8 mouse cellular contexts compared by ENCODE assay signal in genomic region chr8:61387501-61387963, GRCm38 (mm10).
DNase-seq lines count a peak whose midpoint lies in the region; ATAC-seq and TF ChIP-seq lines count a peak whose summit lies in the region.

No protein-coding gene starts in this region.

- TF ChIP-seq EP300 in stomach, postnatal 0 days (optimal IDR thresholded peaks at IDR 0.05) = no peak
- peak; percentile 6; the same call in 1 of the 2 replicates for TF ChIP-seq EP300 in lung, postnatal 0 days (IDR thresholded peaks at IDR 0.05)

- no peak for ATAC-seq in stomach, embryonic 14.5 days (ENCODE audit: insufficient number of reproducible peaks, insufficient read depth, low FRiP score, low read depth)
- no peak for ATAC-seq in stomach, postnatal 0 days (ENCODE audit: low FRiP score, low TSS enrichment)
- ATAC-seq in forebrain, embryonic 15.5 days (replicated peaks) = peak; percentile 42
- peak; percentile 41 for ATAC-seq in lung, postnatal 0 days

- DNase-seq in stomach, postnatal 0 days (ENCODE audit: low spot score) = no peak
- peak; percentile 79 for DNase-seq in lung, postnatal 0 days (ENCODE audit: low spot score)
- peak; percentile 58 for DNase-seq in yolk sac, embryonic 10.5 days (ENCODE audit: low spot score)
- DNase-seq in gastrocnemius, postnatal 10 days = no peak
- no peak for DNase-seq in layer of hippocampus, postnatal 10 days (ENCODE audit: low spot score in 2 of 2)
- no peak for DNase-seq in gastrocnemius, postnatal 4 days (ENCODE audit: low spot score in 2 of 2)

- WGBS in stomach, embryonic 14.5 days = 48% methylated on average over 6 of the region's 6 CpGs
- WGBS in stomach, postnatal 0 days = 64% methylated on average over 6 of the region's 6 CpGs
- 15% methylated on average over 6 of the region's 6 CpGs for WGBS in forebrain, embryonic 15.5 days
- 34% methylated on average over 6 of the region's 6 CpGs for WGBS in lung, postnatal 0 days

- no peak for TF ChIP-seq CTCF in stomach, postnatal 0 days (IDR thresholded peaks at IDR 0.05; ENCODE audit: low read depth)
- TF ChIP-seq CTCF in lung, postnatal 0 days (IDR thresholded peaks at IDR 0.05) = no peak

- no peak overlapping the region for H3K4me3 ChIP-seq in stomach, embryonic 14.5 days (ENCODE audit: low read depth, low read length)
- H3K4me3 ChIP-seq in stomach, postnatal 0 days (ENCODE audit: low read depth, low read length) = no peak overlapping the region
- no peak overlapping the region for H3K4me3 ChIP-seq in forebrain, embryonic 15.5 days
- no peak overlapping the region for H3K4me3 ChIP-seq in lung, postnatal 0 days (ENCODE audit: low read depth, low read length)

- H3K27ac ChIP-seq in stomach, embryonic 14.5 days (ENCODE audit: low read length) = peak overlapping the region; percentile 28; the same call in 1 of the 2 replicates
- H3K27ac ChIP-seq in stomach, postnatal 0 days (replicated peaks) = no peak overlapping the region
- peak overlapping the region; percentile 74 for H3K27ac ChIP-seq in forebrain, embryonic 15.5 days (replicated peaks)
- H3K27ac ChIP-seq in lung, postnatal 0 days (ENCODE audit: low read length) = no peak overlapping the region

- no peaks in the 10 kb centered on the region for H3K27me3 ChIP-seq in stomach, embryonic 14.5 days (ENCODE audit: control insufficient read depth, insufficient read depth, low read length)
- no peaks in the 10 kb centered on the region for H3K27me3 ChIP-seq in stomach, postnatal 0 days (ENCODE audit: control insufficient read depth, insufficient read depth, low read length)
- no peaks in the 10 kb centered on the region for H3K27me3 ChIP-seq in forebrain, embryonic 15.5 days
- no peaks in the 10 kb centered on the region for H3K27me3 ChIP-seq in lung, postnatal 0 days (replicated peaks; ENCODE audit: insufficient read depth, low read length)

- no peaks in the 10 kb centered on the region for H3K9me3 ChIP-seq in stomach, embryonic 14.5 days (ENCODE audit: control insufficient read depth, low read depth, low read length)
- H3K9me3 ChIP-seq in stomach, postnatal 0 days (ENCODE audit: control insufficient read depth, low read length) = no peaks in the 10 kb centered on the region
- H3K9me3 ChIP-seq in forebrain, embryonic 15.5 days = no peaks in the 10 kb centered on the region
- no peaks in the 10 kb centered on the region for H3K9me3 ChIP-seq in lung, postnatal 0 days (ENCODE audit: low read length)

- peaks cover 12% of the 10 kb centered on the region; the same call in 1 of the 2 replicates for H3K4me1 ChIP-seq in stomach, embryonic 14.5 days (ENCODE audit: control insufficient read depth, insufficient read depth, low read length)
- H3K4me1 ChIP-seq in stomach, postnatal 0 days (replicated peaks; ENCODE audit: control insufficient read depth, insufficient read depth) = 0 out of 2 replicates have a peak, but pooled peaks cover 3% of the 10 kb centered on the region
- peaks cover 39% of the 10 kb centered on the region for H3K4me1 ChIP-seq in forebrain, embryonic 15.5 days
- peaks cover 11% of the 10 kb centered on the region; the same call in 1 of the 2 replicates for H3K4me1 ChIP-seq in lung, postnatal 0 days (ENCODE audit: insufficient read depth, low read depth, low read length)

- H3K4me2 ChIP-seq in stomach, embryonic 14.5 days (replicated peaks; ENCODE audit: low read depth, low read length) = no peak overlapping the region
- H3K4me2 ChIP-seq in stomach, postnatal 0 days (replicated peaks; ENCODE audit: low read depth) = no peak overlapping the region
- H3K4me2 ChIP-seq in forebrain, embryonic 15.5 days (replicated peaks) = no peak overlapping the region
- H3K4me2 ChIP-seq in lung, postnatal 0 days (replicated peaks; ENCODE audit: low read depth, low read length) = no peak overlapping the region

- H3K9ac ChIP-seq in stomach, embryonic 14.5 days (replicated peaks; ENCODE audit: low read depth, low read length) = no peak overlapping the region
- H3K9ac ChIP-seq in stomach, postnatal 0 days (ENCODE audit: low read length) = no peak overlapping the region
- no peak overlapping the region for H3K9ac ChIP-seq in forebrain, embryonic 15.5 days (replicated peaks)
- no peak overlapping the region for H3K9ac ChIP-seq in lung, postnatal 0 days (replicated peaks; ENCODE audit: low read depth)

- peaks cover 14% of the 10 kb centered on the region for H3K36me3 ChIP-seq in stomach, embryonic 14.5 days (ENCODE audit: control insufficient read depth, insufficient read depth, low read length)
- H3K36me3 ChIP-seq in stomach, postnatal 0 days (ENCODE audit: control insufficient read depth, insufficient read depth, low read length) = no peaks in the 10 kb centered on the region; the same call in 1 of the 2 replicates
- H3K36me3 ChIP-seq in forebrain, embryonic 15.5 days = peaks cover 16% of the 10 kb centered on the region
- H3K36me3 ChIP-seq in lung, postnatal 0 days (ENCODE audit: insufficient read depth, low read length) = peaks cover 5% of the 10 kb centered on the region; the same call in 1 of the 2 replicates

Comparison
In these comparisons a context has a peak if more than half of its experiments do, and no peak if none do; other contexts are left out.
1. H3K27ac ChIP-seq: peak in stomach, embryonic 14.5 days (single experiment) and forebrain, embryonic 15.5 days (single experiment); none in stomach, postnatal 0 days (single experiment) and lung, postnatal 0 days (single experiment).
2. ATAC-seq: peak in forebrain, embryonic 15.5 days (single experiment) and lung, postnatal 0 days (single experiment); none in stomach, embryonic 14.5 days (single experiment) and stomach, postnatal 0 days (single experiment).
3. DNase-seq: peak in lung, postnatal 0 days (single experiment) and yolk sac, embryonic 10.5 days (single experiment); none in stomach, postnatal 0 days (single experiment), gastrocnemius, postnatal 10 days (single experiment), layer of hippocampus, postnatal 10 days (0 of 2) and gastrocnemius, postnatal 4 days (0 of 2).